Mouse (Mus musculus): ENCODE measurements at regions not wholly inside any gene's neighbourhood (a gene's known extent, or its start where the extent isn't known, plus 50 kb on each side); places are given as distances from the start of the nearest gene placed in this dataset.
A peak's percentile ranks its signal among the peaks of the same experiment; 100 is the strongest.

DNA sequence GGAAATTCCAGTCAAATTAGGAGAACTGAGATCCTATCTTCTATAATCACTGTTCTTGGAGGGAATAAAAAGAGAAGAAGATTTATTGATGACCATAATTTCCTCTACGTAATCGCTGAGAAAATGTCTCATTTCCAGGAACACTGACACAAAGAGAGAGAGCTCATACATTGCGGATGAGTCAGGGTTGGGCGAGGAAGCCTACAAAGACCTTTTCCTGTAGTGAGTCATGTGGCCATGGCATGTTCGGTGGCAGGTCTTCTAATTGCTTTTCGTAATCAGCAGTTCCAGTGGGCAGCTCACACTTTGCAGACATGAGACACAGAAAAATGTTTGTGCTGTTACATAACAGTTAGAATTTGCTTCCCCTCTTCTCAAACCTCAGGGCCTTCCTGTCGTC lies 83.0 kb upstream of the Mocs2 start:
- TF ChIP-seq EP300 (IDR thresholded peaks at IDR 0.05), result peak; percentile 52
- TF ChIP-seq CTCF (IDR thresholded peaks at IDR 0.05), result no peak

Data from lung, postnatal 0 days (tissue).